Mouse (Mus musculus) small intestine, adult 2 months (tissue): ENCODE results near the gene Fbn1.

Experiments
- CTCF ChIP-seq: fragments of 200-500 bp; IDR thresholded peaks from 2 replicates; pipeline ENCODE4 v1.5.1; 2012; ENCODE audit warnings: low read depth, mild to moderate bottlenecking, control low read depth, inconsistent platforms, low read length, moderate library complexity, mixed read lengths; ENCODE audit not compliant: insufficient replicate concordance, insufficient read length; ENCODE audit errors: extremely low read depth
- POLR2A ChIP-seq: fragments of 200-500 bp; IDR thresholded peaks from 2 replicates; pipeline ENCODE4 v1.6.1; 2012; ENCODE audit warnings: low read depth, mild to moderate bottlenecking, control low read depth, inconsistent platforms, low read length, moderate library complexity

GRCm38 (mm10) chr2:125380086-125380485 lies 127.7 kb downstream of the Fbn1 start:
- no peak for TF ChIP-seq CTCF
- no peak for TF ChIP-seq POLR2A
